Mouse (Mus musculus): ENCODE measurements around the gene Maff. TPM values are rescaled to one million over a fixed set of nuclear protein-coding genes. Genes with fewer than 3 reads are reported as not detected.
A peak's percentile ranks its signal among the peaks of the same experiment; 100 is the strongest.

Gene Maff
- polyA plus RNA-seq, 1 experiment from 2014 or later = 1.7 TPM

DNA sequence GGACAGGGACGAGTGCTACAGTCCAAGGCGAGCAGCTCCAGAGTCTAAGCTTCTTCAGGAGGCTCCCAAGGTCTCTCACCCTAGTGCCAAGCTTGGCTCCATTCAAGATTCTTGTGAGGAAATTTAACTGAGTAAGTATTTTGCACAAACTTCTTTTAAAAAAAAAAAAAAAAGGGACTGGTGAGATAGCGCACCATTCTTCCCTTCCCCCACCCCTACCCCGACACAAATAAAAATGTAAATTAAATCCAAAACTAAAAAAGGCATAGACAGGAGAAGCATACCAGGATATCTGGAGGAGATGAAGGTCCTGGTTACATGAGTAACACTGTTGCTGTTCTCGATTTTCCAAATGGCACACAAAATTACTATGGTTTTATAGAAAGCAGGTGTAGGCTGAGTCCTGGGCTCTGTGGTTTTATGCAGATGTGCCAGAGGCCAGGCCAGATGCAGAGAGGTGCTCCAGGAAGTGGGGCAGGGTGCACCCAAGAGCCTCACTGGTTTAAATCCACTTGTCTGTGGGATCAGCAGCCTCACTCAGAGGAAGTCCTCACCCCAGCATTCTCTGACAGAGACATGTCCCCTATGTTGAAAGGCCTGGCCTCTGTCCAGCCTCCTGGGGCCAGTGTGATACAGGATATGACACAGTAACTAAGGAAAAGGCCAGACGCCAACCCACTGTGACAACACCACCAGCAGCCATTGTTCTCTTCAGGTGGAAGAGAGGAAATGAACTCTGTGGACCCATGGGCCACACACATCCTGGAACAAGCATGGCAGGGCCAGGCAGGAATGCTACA, 23.2 kb upstream of the Maff start:
- H3K9me3 ChIP-seq = no peaks in the 10 kb centered on the region
- 64% methylated on average over 6 of the region's 6 CpGs for WGBS
- H3K9ac ChIP-seq = peak overlapping the region; percentile 48
- H3K36me3 ChIP-seq = no peaks in the 10 kb centered on the region
- H3K27me3 ChIP-seq (replicated peaks) = no peaks in the 10 kb centered on the region
- no peak for ATAC-seq (ENCODE audit: extremely low read depth, insufficient number of reproducible peaks, low FRiP score, low TSS enrichment)
- H3K4me2 ChIP-seq = 0 out of 2 replicates have a peak overlapping the region, but pooled peaks have one; percentile 18
- H3K4me1 ChIP-seq = peaks cover 60% of the 10 kb centered on the region
- no peak overlapping the region for H3K4me3 ChIP-seq
- peak overlapping the region; percentile 75 for H3K27ac ChIP-seq (replicated peaks)

GRCm38 (mm10) chr15:79323791-79324155, 22.6 kb upstream of the Maff start:
- 54% methylated on average over 4 of the region's 4 CpGs for WGBS

DNA sequence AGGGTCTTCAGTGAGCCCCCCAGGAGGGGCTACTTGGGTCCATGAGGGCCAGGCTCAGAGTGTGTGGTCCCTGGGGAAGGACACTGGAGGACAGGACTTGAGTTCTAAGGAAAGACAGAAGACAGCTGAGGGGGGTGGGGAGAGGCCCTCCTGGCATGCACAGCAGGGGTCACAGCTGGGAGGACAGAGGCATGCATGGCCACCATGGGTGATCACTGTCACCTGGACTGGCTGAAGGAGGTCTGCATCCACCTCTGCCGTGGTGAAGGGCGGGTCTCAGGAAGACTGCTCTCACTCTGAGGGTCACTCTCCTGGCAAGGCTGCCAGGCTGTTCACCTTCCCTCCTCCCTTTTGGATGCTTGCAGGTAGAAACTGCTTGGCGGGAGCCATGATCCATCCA, 22.0 kb upstream of the Maff start:
- Histone ChIP-seq H3K27me3 (replicated peaks) (no peaks in the 10 kb centered on the region), H3K4me3 (no peak overlapping the region), H3K9me3 (no peaks in the 10 kb centered on the region), H3K4me1 (peaks cover 60% of the 10 kb centered on the region), H3K4me2 (no peak overlapping the region), H3K9ac (no peak overlapping the region), H3K36me3 (no peaks in the 10 kb centered on the region), H3K27ac (replicated peaks) (peak overlapping the region; percentile 75)
- ATAC-seq (ENCODE audit: extremely low read depth, insufficient number of reproducible peaks, low FRiP score, low TSS enrichment) = no peak
- WGBS = 82% methylated on average over 3 of the region's 3 CpGs

More at GRCm38 (mm10) chr15:79323791-79324155, 22.6 kb upstream of the Maff start:
- H3K4me3 ChIP-seq = no peak overlapping the region
- ATAC-seq (ENCODE audit: extremely low read depth, insufficient number of reproducible peaks, low FRiP score, low TSS enrichment) = no peak
- H3K4me2 ChIP-seq = no peak overlapping the region
- no peak overlapping the region for H3K9ac ChIP-seq
- peak overlapping the region; percentile 75 for H3K27ac ChIP-seq (replicated peaks)
- H3K4me1 ChIP-seq = peaks cover 60% of the 10 kb centered on the region
- no peaks in the 10 kb centered on the region for H3K9me3 ChIP-seq
- H3K36me3 ChIP-seq = no peaks in the 10 kb centered on the region
- H3K27me3 ChIP-seq (replicated peaks) = no peaks in the 10 kb centered on the region

- Histone ChIP-seq H3K9me3 (no peaks in the 10 kb centered on the region), H3K4me3 (no peak overlapping the region), H3K9ac (no peak overlapping the region), H3K36me3 (no peaks in the 10 kb centered on the region), H3K4me1 (peaks cover 60% of the 10 kb centered on the region), H3K4me2 (no peak overlapping the region), H3K27me3 (replicated peaks) (no peaks in the 10 kb centered on the region), H3K27ac (replicated peaks) (0 out of 2 replicates have a peak overlapping the region, but pooled peaks have one; percentile 7)
- ATAC-seq (ENCODE audit: extremely low read depth, insufficient number of reproducible peaks, low FRiP score, low TSS enrichment) = no peak
- WGBS = 57% methylated on average over 3 of the region's 3 CpGs
Measured at GRCm38 (mm10) chr15:79325742-79326141, 20.7 kb upstream of the Maff start.

DNA sequence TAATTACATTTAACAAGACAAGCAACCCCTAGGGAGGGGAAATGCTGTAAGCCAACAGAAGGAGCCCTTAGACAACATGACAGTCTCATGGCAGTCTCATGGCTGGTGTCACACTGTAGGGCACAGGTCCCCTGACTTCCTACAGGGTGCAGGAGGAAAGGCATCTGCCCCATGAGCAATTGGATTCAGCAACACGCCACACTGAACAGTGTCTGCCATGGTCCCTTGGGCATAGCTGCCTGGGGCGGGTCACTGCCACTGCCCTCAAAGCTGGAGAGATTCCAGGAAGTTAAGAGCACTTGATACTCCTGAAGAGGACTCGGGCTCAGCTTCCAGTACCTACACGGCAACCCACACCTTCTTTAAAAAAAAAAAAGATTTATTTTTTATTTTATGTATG, 20.2 kb upstream of the Maff start:
- H3K4me2 ChIP-seq = peak overlapping the region; percentile 79
- no peaks in the 10 kb centered on the region for H3K9me3 ChIP-seq
- H3K27ac ChIP-seq (replicated peaks) = 0 out of 2 replicates have a peak overlapping the region, but pooled peaks have one; percentile 7
- no peak overlapping the region for H3K4me3 ChIP-seq
- no peak for ATAC-seq (ENCODE audit: extremely low read depth, insufficient number of reproducible peaks, low FRiP score, low TSS enrichment)
- no peaks in the 10 kb centered on the region for H3K27me3 ChIP-seq (replicated peaks)
- H3K9ac ChIP-seq = no peak overlapping the region
- no peaks in the 10 kb centered on the region for H3K36me3 ChIP-seq
- H3K4me1 ChIP-seq = peaks cover 59% of the 10 kb centered on the region
- WGBS = 50% methylated on average over 4 of the region's 4 CpGs

DNA sequence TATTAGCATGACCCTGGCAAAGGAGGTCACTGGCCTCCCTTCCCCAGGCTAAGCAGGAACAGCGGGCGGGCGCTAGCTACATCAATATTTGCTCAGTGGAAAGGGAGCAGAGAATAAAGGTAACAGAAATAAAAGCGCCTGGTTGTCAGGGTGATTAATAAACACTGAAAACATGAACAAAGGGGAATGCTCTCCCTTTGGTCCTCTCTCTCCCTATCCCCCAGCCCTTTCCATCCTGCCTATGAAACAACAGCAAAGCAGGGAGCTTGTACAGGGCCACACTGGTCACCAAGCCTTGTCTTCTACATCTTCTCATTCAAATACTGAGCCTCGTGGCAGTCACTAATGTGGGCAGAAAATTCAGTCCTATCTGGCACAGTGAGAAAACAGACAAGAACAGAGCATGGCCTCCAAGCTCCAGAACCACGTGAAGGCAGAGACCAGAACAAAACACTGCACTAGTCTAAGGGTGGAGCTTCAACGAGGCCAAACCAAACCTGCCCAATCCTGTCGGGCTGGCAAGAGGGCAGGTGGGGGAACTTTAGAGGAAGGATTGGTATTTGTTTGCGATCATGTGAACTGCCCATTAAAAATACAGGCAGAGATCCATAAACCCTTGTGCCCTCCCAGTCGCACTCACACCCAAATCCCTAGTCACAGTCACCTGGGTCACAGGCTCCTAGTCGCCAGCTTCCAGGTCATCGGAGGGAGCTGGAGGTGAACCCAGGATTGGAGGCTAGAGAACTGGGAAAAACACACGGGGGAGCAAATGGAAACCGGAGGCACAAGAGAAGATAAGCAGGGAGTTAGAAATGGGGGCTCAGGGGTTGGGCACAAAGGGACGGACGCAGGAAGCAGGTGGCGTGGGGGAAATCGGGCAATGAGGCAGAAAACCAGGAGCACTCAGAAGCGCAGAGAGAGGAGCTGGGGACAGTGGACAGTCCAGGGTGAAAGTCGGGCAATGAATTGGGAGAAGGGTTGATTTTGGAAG, 19.2 kb upstream of the Maff start:
- no peaks in the 10 kb centered on the region for H3K36me3 ChIP-seq
- peak overlapping the region; percentile 89 for H3K27ac ChIP-seq (replicated peaks)
- H3K4me1 ChIP-seq = peaks cover 49% of the 10 kb centered on the region
- no peaks in the 10 kb centered on the region for H3K27me3 ChIP-seq (replicated peaks)
- peak overlapping the region; percentile 84 for H3K9ac ChIP-seq
- 15% methylated on average over 20 of the region's 20 CpGs for WGBS
- no peak for ATAC-seq (ENCODE audit: extremely low read depth, insufficient number of reproducible peaks, low FRiP score, low TSS enrichment)
- no peaks in the 10 kb centered on the region for H3K9me3 ChIP-seq
- H3K4me2 ChIP-seq = peak overlapping the region; percentile 79
- peak overlapping the region; percentile 63 for H3K4me3 ChIP-seq

- no peaks in the 10 kb centered on the region for H3K27me3 ChIP-seq (replicated peaks)
- 4% methylated on average over 44 of the region's 46 CpGs for WGBS
Measured at GRCm38 (mm10) chr15:79328058-79328938, 18.1 kb upstream of the Maff start, which contains the start of gene Pla2g6. Pla2g6 (minus strand) TSS chr15:79328390.

DNA sequence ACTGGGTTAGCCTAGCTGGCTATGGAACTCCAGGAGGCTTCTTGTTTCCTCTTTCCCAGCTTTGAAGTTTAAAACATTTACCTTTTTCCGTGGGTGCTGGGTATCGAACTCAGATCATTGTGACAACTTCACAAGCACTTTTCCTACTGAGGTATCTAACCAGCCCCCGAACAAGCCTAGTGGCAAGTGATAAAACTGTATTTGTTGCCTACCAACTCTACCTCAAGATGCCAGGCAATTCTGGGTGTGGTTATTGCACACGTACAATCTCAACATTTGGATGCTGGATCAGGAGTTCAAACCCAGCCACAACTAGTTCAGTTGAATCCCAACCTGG, 17.5 kb upstream of the Maff start:
- no peak overlapping the region for H3K9ac ChIP-seq
- 81% methylated on average over 4 of the region's 4 CpGs for WGBS
- no peak for ATAC-seq (ENCODE audit: extremely low read depth, insufficient number of reproducible peaks, low FRiP score, low TSS enrichment)
- H3K27ac ChIP-seq (replicated peaks) = peak overlapping the region; percentile 81; the same call in 1 of the 2 replicates
- H3K4me1 ChIP-seq = peaks cover 33% of the 10 kb centered on the region
- peak overlapping the region; percentile 79 for H3K4me2 ChIP-seq
- no peak overlapping the region for H3K4me3 ChIP-seq
- no peaks in the 10 kb centered on the region for H3K36me3 ChIP-seq
- H3K27me3 ChIP-seq (replicated peaks) = no peaks in the 10 kb centered on the region
- H3K9me3 ChIP-seq = no peaks in the 10 kb centered on the region

More at GRCm38 (mm10) chr15:79328058-79328938, 18.1 kb upstream of the Maff start, which contains the start of gene Pla2g6:
- Histone ChIP-seq H3K4me2 (peak within 1 kb of the TSS; percentile 79), H3K36me3 (no peaks in the 10 kb centered on the region), H3K4me1 (peaks cover 39% of the 10 kb centered on the region), H3K9me3 (no peaks in the 10 kb centered on the region), H3K4me3 (peak within 1 kb of the TSS; percentile 63), H3K9ac (peak within 1 kb of the TSS; percentile 84), H3K27ac (replicated peaks) (peak within 1 kb of the TSS; percentile 89)
- ATAC-seq (ENCODE audit: extremely low read depth, insufficient number of reproducible peaks, low FRiP score, low TSS enrichment) = peak; percentile 93

- no peak overlapping the region for H3K4me3 ChIP-seq
- peaks cover 27% of the 10 kb centered on the region for H3K4me1 ChIP-seq
- no peaks in the 10 kb centered on the region for H3K27me3 ChIP-seq (replicated peaks)
- ATAC-seq (ENCODE audit: extremely low read depth, insufficient number of reproducible peaks, low FRiP score, low TSS enrichment) = no peak
- WGBS = 97% methylated on average over 6 of the region's 6 CpGs
- no peak overlapping the region for H3K4me2 ChIP-seq
- H3K27ac ChIP-seq (replicated peaks) = no peak overlapping the region
- no peaks in the 10 kb centered on the region for H3K9me3 ChIP-seq
- H3K36me3 ChIP-seq = no peaks in the 10 kb centered on the region
- H3K9ac ChIP-seq = no peak overlapping the region
Measured at GRCm38 (mm10) chr15:79329346-79329978, 17.0 kb upstream of the Maff start.

GRCm38 (mm10) chr15:79329979-79330363, 16.4 kb upstream of the Maff start:
- 84% methylated on average over 6 of the region's 6 CpGs for WGBS
- H3K4me1 ChIP-seq = peaks cover 25% of the 10 kb centered on the region
- no peak overlapping the region for H3K4me3 ChIP-seq
- ATAC-seq (ENCODE audit: extremely low read depth, insufficient number of reproducible peaks, low FRiP score, low TSS enrichment) = no peak
- H3K27ac ChIP-seq (replicated peaks) = no peak overlapping the region
- H3K36me3 ChIP-seq = no peaks in the 10 kb centered on the region
- no peak overlapping the region for H3K9ac ChIP-seq
- no peak overlapping the region for H3K4me2 ChIP-seq
- H3K27me3 ChIP-seq (replicated peaks) = no peaks in the 10 kb centered on the region
- no peaks in the 10 kb centered on the region for H3K9me3 ChIP-seq

All from heart, embryonic 13.5 days (tissue).